Mouse (Mus musculus): ENCODE measurements around the gene Dnajc15. TPM values are rescaled to one million over a fixed set of nuclear protein-coding genes. Genes with fewer than 3 reads are reported as not detected.

Dnajc15 gene
- 92.1 and 94.1 TPM in 2 replicates for polyA plus RNA-seq (2015; fragmentation: Nextera tagmentation; extraction: Ambion mirVana)

- WGBS, result 2% methylated on average over 44 of the region's 44 CpGs
- peak; percentile 89 for ATAC-seq (ENCODE audit: borderline replicate concordance, extremely low read depth, low FRiP score, low TSS enrichment)
- Histone ChIP-seq H3K27me3 (no peaks in the 10 kb centered on the region), H3K4me1 (0 out of 2 replicates have a peak, but pooled peaks cover 3% of the 10 kb centered on the region), H3K9ac (peak within 1 kb of the TSS; percentile 80), H3K27ac (no peak within 1 kb of the TSS; the same call in 1 of the 2 replicates), H3K4me3 (peak within 1 kb of the TSS; percentile 95), H3K4me2 (peak within 1 kb of the TSS; percentile 71), H3K36me3 (no peaks in the 10 kb centered on the region), H3K9me3 (no peaks in the 10 kb centered on the region)
Observed at GRCm38 (mm10) chr14:77874304-77875241, at the start of gene Dnajc15. TSS of gene Dnajc15 (minus strand) at chr14:77875125.

- Histone ChIP-seq H3K4me3 (no peak overlapping the region), H3K4me2 (no peak overlapping the region), H3K27me3 (no peaks in the 10 kb centered on the region), H3K9me3 (no peaks in the 10 kb centered on the region), H3K4me1 (peaks cover 7% of the 10 kb centered on the region; the same call in 1 of the 2 replicates), H3K27ac (no peak overlapping the region), H3K36me3 (no peaks in the 10 kb centered on the region), H3K9ac (no peak overlapping the region)
- no peak for ATAC-seq (ENCODE audit: borderline replicate concordance, extremely low read depth, low FRiP score, low TSS enrichment)
- 49% methylated on average over 6 of the region's 6 CpGs for WGBS
Observed at GRCm38 (mm10) chr14:77923076-77923865, 48.3 kb upstream of the Dnajc15 start.

- 76% methylated on average over 8 of the region's 8 CpGs for WGBS
- Histone ChIP-seq H3K4me1 (peaks cover 7% of the 10 kb centered on the region; the same call in 1 of the 2 replicates), H3K4me3 (no peak overlapping the region), H3K27me3 (no peaks in the 10 kb centered on the region), H3K9ac (no peak overlapping the region), H3K9me3 (no peaks in the 10 kb centered on the region), H3K36me3 (no peaks in the 10 kb centered on the region), H3K27ac (no peak overlapping the region), H3K4me2 (no peak overlapping the region)
- no peak for ATAC-seq (ENCODE audit: borderline replicate concordance, extremely low read depth, low FRiP score, low TSS enrichment)
Observed at GRCm38 (mm10) chr14:77921641-77922040, 46.7 kb upstream of the Dnajc15 start.

GRCm38 (mm10) chr14:77915776-77916175 is 40.9 kb upstream of the Dnajc15 start:
- 88% methylated on average over 5 of the region's 5 CpGs for WGBS
- ATAC-seq (ENCODE audit: borderline replicate concordance, extremely low read depth, low FRiP score, low TSS enrichment), result no peak
- H3K9ac ChIP-seq, result no peak overlapping the region
- no peaks in the 10 kb centered on the region for H3K9me3 ChIP-seq
- no peaks in the 10 kb centered on the region for H3K36me3 ChIP-seq
- H3K27ac ChIP-seq, result no peak overlapping the region
- no peaks in the 10 kb centered on the region for H3K4me1 ChIP-seq
- no peak overlapping the region for H3K4me2 ChIP-seq
- H3K4me3 ChIP-seq, result no peak overlapping the region
- no peaks in the 10 kb centered on the region for H3K27me3 ChIP-seq

- H3K4me3 ChIP-seq, result no peak overlapping the region
- H3K36me3 ChIP-seq, result no peaks in the 10 kb centered on the region
- no peaks in the 10 kb centered on the region for H3K27me3 ChIP-seq
- 87% methylated on average over 5 of the region's 5 CpGs for WGBS
- H3K9ac ChIP-seq, result no peak overlapping the region
- ATAC-seq (ENCODE audit: borderline replicate concordance, extremely low read depth, low FRiP score, low TSS enrichment), result no peak
- H3K4me1 ChIP-seq, result no peaks in the 10 kb centered on the region
- no peak overlapping the region for H3K4me2 ChIP-seq
- no peak overlapping the region for H3K27ac ChIP-seq
- H3K9me3 ChIP-seq, result no peaks in the 10 kb centered on the region
Observed at GRCm38 (mm10) chr14:77906586-77906985, 31.7 kb upstream of the Dnajc15 start.

- Histone ChIP-seq H3K27ac (no peak overlapping the region), H3K9me3 (no peaks in the 10 kb centered on the region), H3K9ac (no peak overlapping the region), H3K4me3 (no peak overlapping the region), H3K4me2 (no peak overlapping the region), H3K4me1 (no peaks in the 10 kb centered on the region), H3K36me3 (no peaks in the 10 kb centered on the region), H3K27me3 (no peaks in the 10 kb centered on the region)
- ATAC-seq (ENCODE audit: borderline replicate concordance, extremely low read depth, low FRiP score, low TSS enrichment), result no peak
- WGBS, result 50% methylated on average over 5 of the region's 5 CpGs
Observed at GRCm38 (mm10) chr14:77905466-77905865, 30.5 kb upstream of the Dnajc15 start.

GRCm38 (mm10) chr14:77904171-77904762 is 29.3 kb upstream of the Dnajc15 start, which contains the start of gene Epsti1:
TSS of gene Epsti1 (plus strand) at chr14:77904239.
- Histone ChIP-seq H3K9ac (no peak within 1 kb of the TSS), H3K4me2 (peak within 1 kb of the TSS; percentile 7; the same call in 1 of the 2 replicates), H3K36me3 (no peaks in the 10 kb centered on the region), H3K27ac (no peak within 1 kb of the TSS), H3K4me1 (no peaks in the 10 kb centered on the region), H3K4me3 (peak within 1 kb of the TSS; percentile 12; the same call in 1 of the 2 replicates), H3K9me3 (no peaks in the 10 kb centered on the region), H3K27me3 (no peaks in the 10 kb centered on the region)
- WGBS, result 46% methylated on average over 15 of the region's 15 CpGs
- ATAC-seq (ENCODE audit: borderline replicate concordance, extremely low read depth, low FRiP score, low TSS enrichment), result no peak

GRCm38 (mm10) chr14:77902541-77902940 is 27.6 kb upstream of the Dnajc15 start:
- no peaks in the 10 kb centered on the region for H3K9me3 ChIP-seq
- no peak overlapping the region for H3K27ac ChIP-seq
- no peak overlapping the region for H3K4me3 ChIP-seq
- 81% methylated on average over 3 of the region's 3 CpGs for WGBS
- no peak for ATAC-seq (ENCODE audit: borderline replicate concordance, extremely low read depth, low FRiP score, low TSS enrichment)
- H3K36me3 ChIP-seq, result no peaks in the 10 kb centered on the region
- H3K4me1 ChIP-seq, result no peaks in the 10 kb centered on the region
- no peaks in the 10 kb centered on the region for H3K27me3 ChIP-seq
- H3K4me2 ChIP-seq, result no peak overlapping the region
- no peak overlapping the region for H3K9ac ChIP-seq

- H3K9ac ChIP-seq, result no peak overlapping the region
- ATAC-seq (ENCODE audit: borderline replicate concordance, extremely low read depth, low FRiP score, low TSS enrichment), result no peak
- no peaks in the 10 kb centered on the region for H3K36me3 ChIP-seq
- no peaks in the 10 kb centered on the region for H3K9me3 ChIP-seq
- H3K4me3 ChIP-seq, result no peak overlapping the region
- H3K4me1 ChIP-seq, result no peaks in the 10 kb centered on the region
- no peaks in the 10 kb centered on the region for H3K27me3 ChIP-seq
- 84% methylated on average over 3 of the region's 3 CpGs for WGBS
- H3K27ac ChIP-seq, result no peak overlapping the region
- H3K4me2 ChIP-seq, result no peak overlapping the region
Observed at GRCm38 (mm10) chr14:77895951-77896350, 21.0 kb upstream of the Dnajc15 start.

GRCm38 (mm10) chr14:77889911-77890310 is 15.0 kb upstream of the Dnajc15 start:
- no peaks in the 10 kb centered on the region for H3K4me1 ChIP-seq
- WGBS, result 86% methylated on average over 7 of the region's 7 CpGs
- no peak overlapping the region for H3K9ac ChIP-seq
- no peak overlapping the region for H3K4me2 ChIP-seq
- no peak overlapping the region for H3K27ac ChIP-seq
- no peak for ATAC-seq (ENCODE audit: borderline replicate concordance, extremely low read depth, low FRiP score, low TSS enrichment)
- H3K27me3 ChIP-seq, result no peaks in the 10 kb centered on the region
- H3K9me3 ChIP-seq, result no peaks in the 10 kb centered on the region
- no peaks in the 10 kb centered on the region for H3K36me3 ChIP-seq
- H3K4me3 ChIP-seq, result no peak overlapping the region

GRCm38 (mm10) chr14:77886941-77887340 is 12.0 kb upstream of the Dnajc15 start:
- H3K4me2 ChIP-seq, result no peak overlapping the region
- H3K9ac ChIP-seq, result no peak overlapping the region
- H3K27ac ChIP-seq, result no peak overlapping the region
- no peak overlapping the region for H3K4me3 ChIP-seq
- H3K27me3 ChIP-seq, result no peaks in the 10 kb centered on the region
- H3K36me3 ChIP-seq, result no peaks in the 10 kb centered on the region
- no peaks in the 10 kb centered on the region for H3K9me3 ChIP-seq
- H3K4me1 ChIP-seq, result no peaks in the 10 kb centered on the region
- 74% methylated on average over 4 of the region's 4 CpGs for WGBS
- no peak for ATAC-seq (ENCODE audit: borderline replicate concordance, extremely low read depth, low FRiP score, low TSS enrichment)

Data from lung, embryonic 15.5 days (tissue).